Mouse (Mus musculus) erythroblast, embryonic 14.5 days (primary cell): ENCODE data around the gene Hipk4.

Source experiments
- GATA1 ChIP-seq: IDR thresholded peaks from 2 replicates; pipeline ENCODE4 v1.6.1; 2012; ENCODE audit warnings: low read length, inconsistent platforms, mixed read lengths
- TAL1 ChIP-seq: IDR thresholded peaks from 3 replicates; pipeline ENCODE4 v1.6.1; 2012; ENCODE audit warnings: low read length, inconsistent platforms, mixed read lengths

DNA sequence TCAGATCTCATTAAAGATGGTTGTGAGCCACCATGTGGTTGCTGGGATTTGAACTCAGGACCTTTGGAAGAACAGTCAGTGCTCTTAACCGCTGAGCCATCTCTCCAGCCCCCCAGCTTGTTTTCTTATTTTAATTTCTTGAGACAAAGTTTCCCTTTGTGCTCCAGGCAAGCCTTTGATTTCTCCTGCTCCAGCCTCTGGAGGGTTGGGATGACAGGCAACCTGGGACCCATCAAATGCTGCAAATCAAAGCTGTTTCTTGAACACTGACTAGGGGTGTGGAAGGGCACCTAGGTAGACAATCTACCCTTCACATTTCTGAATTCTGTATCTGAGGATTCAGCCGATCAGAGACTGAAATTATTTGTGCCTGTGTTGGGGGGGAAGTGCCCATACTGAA is 12.3 kb upstream of the Hipk4 start:
- TF ChIP-seq TAL1 (no peak), GATA1 (no peak)
